ENCODE assay signal across 12 mouse cellular contexts in genomic region chr13:37967565-37967964, GRCm38 (mm10). TPM values are rescaled to one million over a fixed set of nuclear protein-coding genes. Genes with fewer than 3 reads are reported as not detected.
DNase-seq lines count a peak whose midpoint lies in the region; ATAC-seq lines count a peak whose summit lies in the region.
"Had no signal": no experiment of that assay in that cellular context is flagged by ENCODE, and none has a peak within 500 bp of the region (broad histone marks: within the 10 kb centered on the region; RNA-seq: fewer than 3 reads in every experiment).

No protein-coding gene starts in this region.

- no peak overlapping the region for H3K4me3 ChIP-seq in kidney, embryonic 15.5 days (replicated peaks)
- peak overlapping the region; percentile 19; the same call in 1 of the 2 replicates for H3K4me3 ChIP-seq in embryonic facial prominence, embryonic 10.5 days
- no peak overlapping the region for H3K4me3 ChIP-seq in hindbrain, embryonic 11.5 days (ENCODE audit: low read depth, low read length)

- H3K4me2 ChIP-seq in kidney, embryonic 15.5 days, result peak overlapping the region; percentile 45
- 0 out of 2 replicates have a peak overlapping the region, but pooled peaks have one; percentile 7 for H3K4me2 ChIP-seq in hindbrain, embryonic 11.5 days (replicated peaks; ENCODE audit: low read depth, low read length)
- H3K4me2 ChIP-seq: heart, embryonic 11.5 days had no signal

- H3K27me3 ChIP-seq in kidney, embryonic 15.5 days, result no peaks in the 10 kb centered on the region
- H3K27me3 ChIP-seq in embryonic facial prominence, embryonic 10.5 days (replicated peaks; ENCODE audit: low read depth, poor library complexity, severe bottlenecking), result peaks cover 14% of the 10 kb centered on the region
- H3K27me3 ChIP-seq in hindbrain, embryonic 11.5 days (ENCODE audit: control insufficient read depth, insufficient read depth, low read length), result 0 out of 2 replicates have a peak, but pooled peaks cover 3% of the 10 kb centered on the region

- peak overlapping the region; percentile 90 for H3K27ac ChIP-seq in kidney, embryonic 15.5 days
- H3K27ac ChIP-seq in embryonic facial prominence, embryonic 10.5 days (replicated peaks), result peak overlapping the region; percentile 79
- H3K27ac ChIP-seq in hindbrain, embryonic 11.5 days (ENCODE audit: low read depth, low read length), result peak overlapping the region; percentile 58; the same call in 1 of the 2 replicates
- H3K27ac ChIP-seq: macrophage had no signal

- DNase-seq in kidney, adult 18-20 months, result no peak
- no peak for DNase-seq in embryonic facial prominence, embryonic 10.5 days (ENCODE audit: low spot score)
- no peak for DNase-seq in hindbrain, embryonic 11.5 days (ENCODE audit: low spot score)
- peak; percentile 19 for DNase-seq in mesoderm, embryonic 11.5 days (ENCODE audit: low read depth, low spot score)
- no peak for DNase-seq in adrenal gland, adult 8-10 months
- DNase-seq in layer of hippocampus, adult 9-10 months (ENCODE audit: low spot score), result no peak
- DNase-seq: adrenal gland, adult 2 months; cerebellum, adult 8-10 months had no signal

- 44% methylated on average over 10 of the region's 10 CpGs for WGBS in kidney, embryonic 15.5 days
- WGBS in embryonic facial prominence, embryonic 10.5 days, result 40% methylated on average over 10 of the region's 10 CpGs
- 63% methylated on average over 10 of the region's 10 CpGs for WGBS in hindbrain, embryonic 11.5 days

- no peaks in the 10 kb centered on the region for H3K9me3 ChIP-seq in kidney, embryonic 15.5 days (replicated peaks)
- no peaks in the 10 kb centered on the region for H3K9me3 ChIP-seq in embryonic facial prominence, embryonic 10.5 days
- H3K9me3 ChIP-seq in hindbrain, embryonic 11.5 days (ENCODE audit: control insufficient read depth, low read length), result no peaks in the 10 kb centered on the region

- H3K9ac ChIP-seq in kidney, embryonic 15.5 days, result no peak overlapping the region
- H3K9ac ChIP-seq in hindbrain, embryonic 11.5 days (ENCODE audit: low read depth, low read length), result no peak overlapping the region

- no peaks in the 10 kb centered on the region for H3K36me3 ChIP-seq in kidney, embryonic 15.5 days
- no peaks in the 10 kb centered on the region; the same call in none of the 2 replicates for H3K36me3 ChIP-seq in embryonic facial prominence, embryonic 10.5 days (replicated peaks)
- H3K36me3 ChIP-seq in hindbrain, embryonic 11.5 days (ENCODE audit: control insufficient read depth, insufficient read depth, low read length), result no peaks in the 10 kb centered on the region

- no peak for ATAC-seq in kidney, embryonic 15.5 days (replicated peaks; ENCODE audit: low FRiP score)
- no peak for ATAC-seq in hindbrain, embryonic 11.5 days (ENCODE audit: low FRiP score)
- ATAC-seq in erythroid progenitor cell, adult 5-6 weeks (replicated peaks; ENCODE audit: low FRiP score, poor library complexity, severe bottlenecking), result no peak

- peaks cover 65% of the 10 kb centered on the region for H3K4me1 ChIP-seq in kidney, embryonic 15.5 days
- H3K4me1 ChIP-seq in embryonic facial prominence, embryonic 10.5 days, result peaks cover 47% of the 10 kb centered on the region
- peaks cover 5% of the 10 kb centered on the region for H3K4me1 ChIP-seq in hindbrain, embryonic 11.5 days (replicated peaks; ENCODE audit: control insufficient read depth, insufficient read depth, low read length)

RNA-seq across cellular contexts. Expression of gene Ssr1, which starts 26.5 kb away (rescaled TPM):
- polyA plus RNA-seq in kidney, embryonic 15.5 days (2015; fragmentation: Nextera tagmentation; extraction: Ambion mirVana), result 129 and 142 TPM in 2 replicates
- polyA plus RNA-seq in embryonic facial prominence, embryonic 10.5 days (2016; fragmentation: Nextera tagmentation; extraction: Ambion mirVana), result 107 and 110 TPM in 2 replicates
- 91.2 and 110 TPM in 2 replicates for polyA plus RNA-seq in hindbrain, embryonic 11.5 days (2014; fragmentation: Nextera tagmentation; extraction: Ambion mirVana)
- 76.0 and 76.3 TPM in 2 replicates for total RNA-seq in erythroid progenitor cell, adult 5-6 weeks (2015; ENCODE audit: low replicate concordance)
- 66.6 and 69.7 TPM in 2 replicates for total RNA-seq in erythroid progenitor cell, adult 5-6 weeks (2017; ENCODE audit: low replicate concordance)
- 100 to 1,000 TPM; 154 to 167 (median 160) TPM for total RNA-seq in adrenal gland, adult 8-10 months (2022)
